In the genomic region with DNA sequence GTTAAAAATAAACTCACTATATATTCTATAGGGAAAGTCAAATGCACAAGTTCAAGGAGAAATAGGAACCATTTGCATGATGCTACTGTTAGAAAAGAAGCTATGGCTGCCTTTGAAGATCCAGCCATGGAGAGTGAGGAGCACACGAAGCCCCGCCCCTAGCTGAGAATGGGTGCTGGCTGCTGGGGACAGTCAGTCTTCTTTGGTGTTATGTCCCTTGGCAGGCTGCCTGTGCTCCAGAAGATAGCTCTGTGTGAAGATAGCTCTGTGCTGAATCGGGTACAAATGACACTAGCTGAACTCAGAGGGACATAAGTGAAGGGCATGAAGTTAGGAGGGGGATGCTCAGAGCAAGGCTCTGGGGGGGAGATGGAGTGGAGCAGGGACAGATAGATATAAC, we compare ENCODE assay signal across 25 mouse cellular contexts. TPM values are rescaled to one million over a fixed set of nuclear protein-coding genes. Genes with fewer than 3 reads are reported as not detected.
A peak's percentile ranks its signal among the peaks of the same experiment; 100 is the strongest.
DNase-seq lines count a peak whose midpoint lies in the region; ATAC-seq and TF ChIP-seq lines count a peak whose summit lies in the region.
"Had no signal": no experiment of that assay in that cellular context is flagged by ENCODE, and none has a peak within 500 bp of the region (broad histone marks: within the 10 kb centered on the region; RNA-seq: fewer than 3 reads in every experiment).

No protein-coding gene starts in this region.

- no peak overlapping the region for H3K4me2 ChIP-seq in heart, postnatal 0 days (ENCODE audit: low read depth, low read length)
- no peak overlapping the region for H3K4me2 ChIP-seq in lung, postnatal 0 days (replicated peaks; ENCODE audit: low read depth, low read length)
- H3K4me2 ChIP-seq in forebrain, embryonic 11.5 days (ENCODE audit: low read depth, low read length, severe bottlenecking), result no peak overlapping the region
- H3K4me2 ChIP-seq: embryonic facial prominence, embryonic 15.5 days; heart, embryonic 13.5 days; kidney, embryonic 15.5 days; lung, embryonic 15.5 days; midbrain, embryonic 13.5 days had no signal

- no peak overlapping the region for H3K9ac ChIP-seq in heart, postnatal 0 days (replicated peaks; ENCODE audit: low read depth, low read length)
- H3K9ac ChIP-seq in lung, postnatal 0 days (replicated peaks; ENCODE audit: low read depth), result no peak overlapping the region
- H3K9ac ChIP-seq in forebrain, embryonic 11.5 days (ENCODE audit: low read length), result no peak overlapping the region
- H3K9ac ChIP-seq: embryonic facial prominence, embryonic 15.5 days; heart, embryonic 13.5 days; kidney, embryonic 15.5 days; lung, embryonic 15.5 days; midbrain, embryonic 13.5 days had no signal

- TF ChIP-seq EP300 in heart, postnatal 0 days (IDR thresholded peaks at IDR 0.05; ENCODE audit: low read depth), result no peak
- TF ChIP-seq EP300 in lung, postnatal 0 days (IDR thresholded peaks at IDR 0.05), result no peak

- DNase-seq in heart, postnatal 0 days (ENCODE audit: low spot score), result peak; percentile 6
- DNase-seq in heart, postnatal 36 days, result no peak
- peak; percentile 22 for DNase-seq in lung, postnatal 0 days (ENCODE audit: low spot score)
- no peak for DNase-seq in lung, adult 2 months
- peak; percentile 54 for DNase-seq in testis, postnatal 10 days (ENCODE audit: low spot score)
- no peak for DNase-seq in forebrain, embryonic 11.5 days (ENCODE audit: low spot score)
- DNase-seq: adrenal gland, adult 8-10 months; cerebellum, adult 8-10 months; cerebellum, postnatal 25 days; gastrocnemius, postnatal 25 days; heart, adult 2 months; kidney, adult 18-20 months; kidney, postnatal 25 days; left cerebral cortex, postnatal 4 days; thymus, postnatal 14 days had no signal

- 67% methylated on average over 3 of the region's 3 CpGs for WGBS in heart, postnatal 0 days
- 81% methylated on average over 3 of the region's 3 CpGs for WGBS in lung, postnatal 0 days
- WGBS in lung, adult 2 months, result 76% methylated on average over 3 of the region's 3 CpGs
- WGBS in forebrain, embryonic 11.5 days, result 97% methylated on average over 3 of the region's 3 CpGs

- peaks cover 17% of the 10 kb centered on the region for H3K36me3 ChIP-seq in heart, postnatal 0 days (replicated peaks; ENCODE audit: control insufficient read depth, insufficient read depth, low read length)
- H3K36me3 ChIP-seq in lung, postnatal 0 days (ENCODE audit: insufficient read depth, low read length), result peaks cover 6% of the 10 kb centered on the region; the same call in 1 of the 2 replicates
- H3K36me3 ChIP-seq in forebrain, embryonic 11.5 days (ENCODE audit: control insufficient read depth, insufficient read depth, low read length), result no peaks in the 10 kb centered on the region
- H3K36me3 ChIP-seq: embryonic facial prominence, embryonic 10.5 days; midbrain, embryonic 13.5 days had no signal

- H3K4me1 ChIP-seq in heart, postnatal 0 days (ENCODE audit: control insufficient read depth, insufficient read depth), result no peaks in the 10 kb centered on the region
- no peaks in the 10 kb centered on the region for H3K4me1 ChIP-seq in lung, postnatal 0 days (ENCODE audit: insufficient read depth, low read depth, low read length)
- no peaks in the 10 kb centered on the region for H3K4me1 ChIP-seq in lung, adult 2 months (ENCODE audit: control insufficient read depth, insufficient read depth, low read length)
- no peaks in the 10 kb centered on the region for H3K4me1 ChIP-seq in forebrain, embryonic 11.5 days (replicated peaks; ENCODE audit: control insufficient read depth, insufficient read depth, low read length)
- H3K4me1 ChIP-seq: embryonic facial prominence, embryonic 15.5 days; heart, embryonic 13.5 days; kidney, embryonic 15.5 days; lung, embryonic 15.5 days; midbrain, embryonic 13.5 days had no signal

- no peak overlapping the region for H3K27ac ChIP-seq in heart, postnatal 0 days (ENCODE audit: low read depth)
- no peak overlapping the region for H3K27ac ChIP-seq in lung, postnatal 0 days (ENCODE audit: low read length)
- H3K27ac ChIP-seq in forebrain, embryonic 11.5 days (ENCODE audit: low read depth, low read length), result no peak overlapping the region
- H3K27ac ChIP-seq: embryonic facial prominence, embryonic 10.5 days; embryonic facial prominence, embryonic 15.5 days; heart, adult 2 months; heart, embryonic 13.5 days; kidney, embryonic 15.5 days; lung, embryonic 15.5 days; midbrain, embryonic 13.5 days had no signal

- no peaks in the 10 kb centered on the region for H3K27me3 ChIP-seq in heart, postnatal 0 days (ENCODE audit: control insufficient read depth, insufficient read depth, low read length)
- no peaks in the 10 kb centered on the region for H3K27me3 ChIP-seq in lung, postnatal 0 days (replicated peaks; ENCODE audit: insufficient read depth, low read length)
- no peaks in the 10 kb centered on the region for H3K27me3 ChIP-seq in forebrain, embryonic 11.5 days (ENCODE audit: control insufficient read depth, insufficient read depth, low read length)
- H3K27me3 ChIP-seq: embryonic facial prominence, embryonic 15.5 days; heart, embryonic 13.5 days; kidney, embryonic 15.5 days; lung, embryonic 15.5 days; midbrain, embryonic 13.5 days had no signal

- TF ChIP-seq CTCF in heart, postnatal 0 days (IDR thresholded peaks at IDR 0.05; ENCODE audit: low read depth), result no peak
- TF ChIP-seq CTCF in lung, postnatal 0 days (IDR thresholded peaks at IDR 0.05), result no peak
- no peak for TF ChIP-seq CTCF in lung, adult 2 months (IDR thresholded peaks at IDR 0.05; ENCODE audit: insufficient read depth, low read length)

- no peak overlapping the region for H3K4me3 ChIP-seq in heart, postnatal 0 days (ENCODE audit: low read depth, low read length)
- no peak overlapping the region for H3K4me3 ChIP-seq in lung, postnatal 0 days (ENCODE audit: low read depth, low read length)
- no peak overlapping the region for H3K4me3 ChIP-seq in lung, adult 2 months (replicated peaks; ENCODE audit: extremely low read depth, low read depth, low read length)
- no peak overlapping the region for H3K4me3 ChIP-seq in forebrain, embryonic 11.5 days (ENCODE audit: low read depth, low read length)
- H3K4me3 ChIP-seq: embryonic facial prominence, embryonic 10.5 days; embryonic facial prominence, embryonic 15.5 days; heart, adult 2 months; heart, embryonic 13.5 days; kidney, embryonic 15.5 days; lung, embryonic 15.5 days; midbrain, embryonic 13.5 days had no signal

- intact Hi-C loops in heart, postnatal 36 days (cut with DNase I), result no loop called here

- H3K9me3 ChIP-seq in heart, postnatal 0 days (replicated peaks; ENCODE audit: control insufficient read depth, low read length), result no peaks in the 10 kb centered on the region
- no peaks in the 10 kb centered on the region for H3K9me3 ChIP-seq in lung, postnatal 0 days (ENCODE audit: low read length)
- H3K9me3 ChIP-seq in forebrain, embryonic 11.5 days (ENCODE audit: control insufficient read depth, low read length), result no peaks in the 10 kb centered on the region
- H3K9me3 ChIP-seq: embryonic facial prominence, embryonic 10.5 days; embryonic facial prominence, embryonic 15.5 days; heart, embryonic 13.5 days; kidney, embryonic 15.5 days; lung, embryonic 15.5 days; midbrain, embryonic 13.5 days had no signal

- no peak for ATAC-seq in heart, postnatal 0 days (ENCODE audit: insufficient read depth, low read depth)
- no peak for ATAC-seq in lung, postnatal 0 days
- ATAC-seq in erythroid progenitor cell, adult 5-6 weeks (replicated peaks; ENCODE audit: low FRiP score, poor library complexity, severe bottlenecking), result peak; percentile 59
- no peak for ATAC-seq in forebrain, embryonic 11.5 days (replicated peaks; ENCODE audit: low FRiP score)
- ATAC-seq: activated CD4-positive, CD25-positive, alpha-beta regulatory T cell, adult 4 months; forebrain, embryonic 14.5 days; hindbrain, embryonic 16.5 days; midbrain, embryonic 13.5 days had no signal

- no peak for TF ChIP-seq POLR2A in lung, adult 2 months (IDR thresholded peaks at IDR 0.05; ENCODE audit: borderline replicate concordance, extremely low read depth, low read depth, low read length)

RNA-seq across cellular contexts. Expression of a gene that starts 13.3 kb away (rescaled TPM):
- 2.5 and 9.4 TPM in 2 replicates for total RNA-seq in heart, postnatal 0 days (2014; rRNA removed; ENCODE audit: low replicate concordance)
- polyA plus RNA-seq in heart, postnatal 0 days (2015; fragmentation: Nextera tagmentation; extraction: Ambion mirVana), result 2.3 and 2.5 TPM in 2 replicates
- 1 to 10 TPM; 1.8 to 2.4 TPM for total RNA-seq in heart, postnatal 36 days (2021)
- 6.3 and 8.2 TPM in 2 replicates for polyA plus RNA-seq in lung, postnatal 0 days (2015; fragmentation: Nextera tagmentation; extraction: Ambion mirVana)
- polyA plus RNA-seq in lung, adult 2 months (2012; rRNA removed), result 4.4 and 8.4 TPM in 2 replicates
- 2.5 and 3.4 TPM in 2 replicates for total RNA-seq in erythroid progenitor cell, adult 5-6 weeks (2015; ENCODE audit: low replicate concordance)
- 2.8 TPM in 1 of 2 replicates, not detected in the other for total RNA-seq in erythroid progenitor cell, adult 5-6 weeks (2017; ENCODE audit: low replicate concordance)
- polyA plus RNA-seq in forebrain, embryonic 11.5 days (2014; fragmentation: Nextera tagmentation; extraction: Ambion mirVana), result 0.93 and 0.99 TPM in 2 replicates

Comparison
In these comparisons a context has a peak if more than half of its experiments do, and no peak if none do; other contexts are left out.
1. DNase-seq: peak in heart, postnatal 0 days (single experiment), lung, postnatal 0 days (single experiment) and testis, postnatal 10 days (single experiment); none in heart, postnatal 36 days (0 of 2), lung, adult 2 months (single experiment) and forebrain, embryonic 11.5 days (single experiment).